Mouse (Mus musculus): ENCODE results near the gene Ppp1r12c.

DNA sequence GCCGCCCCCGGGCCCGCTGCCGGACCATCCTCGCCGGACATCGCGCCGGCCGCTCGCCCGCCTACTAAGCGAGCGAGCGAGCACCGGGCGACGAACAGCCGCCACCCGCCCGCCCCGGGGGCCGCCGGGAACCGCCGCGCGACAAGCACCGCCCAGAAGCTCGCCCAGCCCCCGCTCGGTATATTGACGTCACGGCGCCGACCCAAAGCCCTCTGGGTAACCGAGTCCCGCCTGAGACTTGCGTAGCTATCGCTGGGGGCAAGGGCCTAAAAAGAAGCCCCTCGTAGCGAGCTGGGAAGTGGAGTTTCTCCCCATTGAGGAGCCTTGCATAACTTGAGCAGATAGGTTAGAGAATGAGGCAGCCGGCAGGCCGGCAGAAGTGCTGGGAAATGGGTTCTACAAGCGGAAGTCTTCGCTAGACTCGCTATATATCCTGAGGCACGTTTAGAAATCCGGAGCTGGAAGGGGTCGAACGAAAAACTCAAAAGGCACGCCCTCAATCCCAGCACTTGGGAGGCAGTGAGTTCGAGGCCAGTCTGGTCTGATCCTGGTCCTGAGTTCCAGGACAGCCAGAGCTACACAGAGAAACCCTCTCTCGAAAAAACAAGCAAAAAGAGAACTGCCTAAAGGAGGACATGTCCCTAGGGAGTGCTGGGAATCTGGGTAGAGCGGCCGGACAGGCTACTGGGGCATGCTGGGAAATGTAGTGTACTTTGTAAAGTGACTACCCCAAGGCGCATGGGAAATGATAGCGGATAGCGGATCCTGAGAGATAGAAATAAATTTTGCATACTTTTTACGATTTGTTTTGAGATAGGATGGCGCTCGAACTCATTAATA, at the start of gene Ppp1r12c:
- TF ChIP-seq GATA1 (IDR thresholded peaks at IDR 0.05; ENCODE audit: borderline replicate concordance, low read length) (no peak), FLI1 (IDR thresholded peaks at IDR 0.05; ENCODE audit: low read length) (no peak)
